Comparison of ENCODE assay signal across 11 mouse cellular contexts in genomic region chr19:56679213-56679965, GRCm38 (mm10). TPM values are rescaled to one million over a fixed set of nuclear protein-coding genes. Genes with fewer than 3 reads are reported as not detected.
A peak's percentile ranks its signal among the peaks of the same experiment; 100 is the strongest.
DNase-seq lines count a peak whose midpoint lies in the region; ATAC-seq lines count a peak whose summit lies in the region.
"Had no signal": no experiment of that assay in that cellular context is flagged by ENCODE, and none has a peak within 500 bp of the region (broad histone marks: within the 10 kb centered on the region; RNA-seq: fewer than 3 reads in every experiment).

No protein-coding gene starts in this region.

- H3K36me3 ChIP-seq in heart, embryonic 13.5 days, result no peaks in the 10 kb centered on the region
- H3K36me3 ChIP-seq in forebrain, embryonic 12.5 days (replicated peaks), result no peaks in the 10 kb centered on the region

- no peak overlapping the region for H3K4me3 ChIP-seq in heart, embryonic 13.5 days
- H3K4me3 ChIP-seq in forebrain, embryonic 12.5 days (replicated peaks), result no peak overlapping the region

- H3K27me3 ChIP-seq in heart, embryonic 13.5 days (replicated peaks), result no peaks in the 10 kb centered on the region
- H3K27me3 ChIP-seq in forebrain, embryonic 12.5 days, result 0 out of 2 replicates have a peak, but pooled peaks cover 3% of the 10 kb centered on the region

- ATAC-seq in heart, embryonic 13.5 days (ENCODE audit: extremely low read depth, insufficient number of reproducible peaks, low FRiP score, low TSS enrichment), result no peak
- ATAC-seq in erythroblast, adult 5-6 weeks (replicated peaks; ENCODE audit: low FRiP score, poor library complexity, severe bottlenecking), result no peak
- ATAC-seq in forebrain, embryonic 12.5 days (ENCODE audit: low FRiP score), result no peak
- ATAC-seq: hindbrain, embryonic 16.5 days had no signal

- no peak overlapping the region for H3K9ac ChIP-seq in heart, embryonic 13.5 days
- no peak overlapping the region for H3K9ac ChIP-seq in forebrain, embryonic 12.5 days

- H3K4me1 ChIP-seq in heart, embryonic 13.5 days, result peaks cover 62% of the 10 kb centered on the region
- no peaks in the 10 kb centered on the region for H3K4me1 ChIP-seq in forebrain, embryonic 12.5 days

- WGBS in heart, embryonic 13.5 days, result 64% methylated on average over 18 of the region's 18 CpGs
- WGBS in forebrain, embryonic 12.5 days, result 89% methylated on average over 18 of the region's 18 CpGs

- peak overlapping the region; percentile 74 for H3K27ac ChIP-seq in heart, embryonic 13.5 days (replicated peaks)
- H3K27ac ChIP-seq in forebrain, embryonic 12.5 days, result no peak overlapping the region
- H3K27ac ChIP-seq: kidney, postnatal 0 days had no signal

- H3K9me3 ChIP-seq in heart, embryonic 13.5 days, result no peaks in the 10 kb centered on the region
- no peaks in the 10 kb centered on the region for H3K9me3 ChIP-seq in forebrain, embryonic 12.5 days

- DNase-seq in heart, adult 8-10 months (ENCODE audit: low spot score), result no peak
- peak; percentile 16 for DNase-seq in thymus, postnatal 14 days
- no peak for DNase-seq in thymus, postnatal 36 days
- peak; percentile 67 to 70 for DNase-seq in heart, postnatal 10 days
- DNase-seq: cerebellum, adult 11-12 months had no signal

- H3K4me2 ChIP-seq in heart, embryonic 13.5 days, result no peak overlapping the region
- no peak overlapping the region for H3K4me2 ChIP-seq in forebrain, embryonic 12.5 days

- intact Hi-C loops in heart, postnatal 10 days (cut with DNase I), result loop anchor here (5.0 kb wide), 1 partner anchor 98 kb away; no protein-coding TSS in a partner anchor

RNA-seq across cellular contexts. Expression of gene Adrb1, which starts 42.6 kb away (rescaled TPM):
- 2.9 and 3.0 TPM in 2 replicates for polyA plus RNA-seq in heart, embryonic 13.5 days (2015; fragmentation: Nextera tagmentation; extraction: Ambion mirVana)
- 10 to 100 TPM; 19.4 to 26.8 (median 22.2) TPM for total RNA-seq in heart, adult 8-10 months (2022)
- 10 to 100 TPM; 22.7 to 30.3 TPM for total RNA-seq in heart, postnatal 10 days (2021)
- not detected in 2 replicates for total RNA-seq in erythroblast, adult 5-6 weeks (2015; ENCODE audit: low replicate concordance)
- not detected in 2 replicates for total RNA-seq in erythroblast, adult 5-6 weeks (2017; ENCODE audit: low replicate concordance)
- 0.52 and 0.85 TPM in 2 replicates for polyA plus RNA-seq in forebrain, embryonic 12.5 days (2016; fragmentation: Nextera tagmentation; extraction: Ambion mirVana)
- total RNA-seq: gastrocnemius, adult 18-20 months had no signal

Comparison
In these comparisons a context has a peak if more than half of its experiments do, and no peak if none do; other contexts are left out.
1. DNase-seq: peak in thymus, postnatal 14 days (single experiment) and heart, postnatal 10 days (2 of 2); none in heart, adult 8-10 months (single experiment) and thymus, postnatal 36 days (0 of 2).
2. RNA of gene Adrb1, which starts 42.6 kb away (total RNA-seq): 22.7 to 30.3 TPM in heart, postnatal 10 days and 19.4 to 26.8 TPM in heart, adult 8-10 months; not detected in erythroblast, adult 5-6 weeks; every median in the first group is over 10 times any median in the second.